Mouse (Mus musculus) heart, embryonic 16.5 days (tissue): ENCODE results near the gene Il4. TPM values are rescaled to one million over a fixed set of nuclear protein-coding genes. Genes with fewer than 3 reads are reported as not detected.

Experiments used
- ATAC-seq: fragments of 200-750 bp; cut with Nextera tagmentation; replicated peaks from 2 replicates; pipeline ENCODE4 v1.8.0; 2017; ENCODE audit warnings: moderate number of reproducible peaks; ENCODE audit not compliant: insufficient read depth, low FRiP score; ENCODE audit errors: extremely low read depth
- H3K27ac ChIP-seq: fragments of 300-500 bp; sonication (generic); 2 replicates; pipeline ENCODE4 v1.5.1; 2014; ENCODE audit warnings: mild to moderate bottlenecking, low read length, control low read depth, moderate library complexity
- H3K27me3 ChIP-seq: fragments of 300-500 bp; sonication (generic); 2 replicates; pipeline ENCODE4 v1.6.1; 2014; ENCODE audit warnings: low read length, mixed read lengths; ENCODE audit not compliant: control insufficient read depth, insufficient read depth
- H3K36me3 ChIP-seq: fragments of 300-500 bp; sonication (generic); 2 replicates; pipeline ENCODE4 v1.6.1; 2014; ENCODE audit not compliant: control insufficient read depth, insufficient read depth
- H3K4me1 ChIP-seq: fragments of 300-500 bp; sonication (generic); 2 replicates; pipeline ENCODE4 v1.6.1; 2014; ENCODE audit warnings: low read length, mixed read lengths; ENCODE audit not compliant: control insufficient read depth, insufficient read depth
- H3K4me2 ChIP-seq: fragments of 300-500 bp; sonication (generic); 2 replicates; pipeline ENCODE4 v1.6.1; 2014; ENCODE audit warnings: low read depth, mild to moderate bottlenecking, control low read depth, low read length
- H3K4me3 ChIP-seq: fragments of 300-500 bp; sonication (generic); 2 replicates; pipeline ENCODE4 v1.5.1; 2014; ENCODE audit warnings: mild to moderate bottlenecking, control low read depth, low read length
- H3K9ac ChIP-seq: fragments of 300-500 bp; sonication (generic); 2 replicates; pipeline ENCODE4 v1.6.1; 2014; ENCODE audit warnings: low read length, control low read depth
- H3K9me3 ChIP-seq: fragments of 300-500 bp; sonication (generic); replicated peaks from 2 replicates; pipeline ENCODE4 v1.6.1; 2016; ENCODE audit warnings: low read length; ENCODE audit not compliant: control insufficient read depth
- WGBS: fragments of 180-500 bp; shearing (Covaris S2); extraction: QIAGEN DNeasy Blood & Tissue Kit; methylation state at CpG from one replicate; pipeline ENCODE4 v1.1.7; 2014; 5-methylcytosine and 5-hydroxymethylcytosine counted together
- polyA plus RNA-seq: library from polyadenylated mRNA; unstranded; fragments of >200 nt; fragmentation: Nextera tagmentation; extraction: Ambion mirVana; gene quantifications from 2 replicates; pipeline ENCODE4 v1.2.1, GENCODE M21; 2015

The Il4 gene
- polyA plus RNA-seq, 1 experiment from 2014 or later, result 1.1 TPM

DNA sequence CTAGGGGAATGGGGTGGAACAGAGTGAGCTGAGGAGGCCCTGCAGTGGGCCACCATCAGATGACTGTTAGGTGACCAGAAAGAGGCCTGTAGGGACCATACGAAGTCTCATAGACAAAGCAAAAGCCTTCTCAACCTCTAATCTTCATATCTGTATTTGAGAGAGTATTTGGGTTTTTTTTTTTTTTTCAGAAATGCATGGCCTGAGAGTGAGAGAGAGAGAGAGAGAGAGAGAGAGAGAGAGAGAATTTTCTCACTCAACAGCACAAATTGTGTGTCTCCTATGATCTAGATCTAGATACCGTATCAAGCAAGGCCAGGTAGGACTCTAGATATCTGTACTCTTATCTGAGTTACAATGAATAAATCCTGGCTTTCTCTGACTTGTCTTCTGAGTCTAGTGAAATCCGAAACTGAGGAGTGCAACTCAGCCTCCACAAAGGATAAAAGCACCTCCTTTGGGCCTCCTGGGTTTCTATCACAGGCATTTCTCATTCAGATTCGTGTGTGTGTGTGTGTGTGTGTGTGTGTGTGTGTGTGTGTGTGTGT, 833 bp downstream of the Il4 start:
- Histone ChIP-seq H3K4me2 (no peak overlapping the region), H3K4me3 (no peak overlapping the region), H3K9ac (no peak overlapping the region), H3K9me3 (no peaks in the 10 kb centered on the region), H3K27ac (no peak overlapping the region), H3K4me1 (no peaks in the 10 kb centered on the region), H3K27me3 (no peaks in the 10 kb centered on the region), H3K36me3 (no peaks in the 10 kb centered on the region)
- WGBS, result 63% methylated on average over 4 of the region's 4 CpGs
- ATAC-seq, result no peak

DNA sequence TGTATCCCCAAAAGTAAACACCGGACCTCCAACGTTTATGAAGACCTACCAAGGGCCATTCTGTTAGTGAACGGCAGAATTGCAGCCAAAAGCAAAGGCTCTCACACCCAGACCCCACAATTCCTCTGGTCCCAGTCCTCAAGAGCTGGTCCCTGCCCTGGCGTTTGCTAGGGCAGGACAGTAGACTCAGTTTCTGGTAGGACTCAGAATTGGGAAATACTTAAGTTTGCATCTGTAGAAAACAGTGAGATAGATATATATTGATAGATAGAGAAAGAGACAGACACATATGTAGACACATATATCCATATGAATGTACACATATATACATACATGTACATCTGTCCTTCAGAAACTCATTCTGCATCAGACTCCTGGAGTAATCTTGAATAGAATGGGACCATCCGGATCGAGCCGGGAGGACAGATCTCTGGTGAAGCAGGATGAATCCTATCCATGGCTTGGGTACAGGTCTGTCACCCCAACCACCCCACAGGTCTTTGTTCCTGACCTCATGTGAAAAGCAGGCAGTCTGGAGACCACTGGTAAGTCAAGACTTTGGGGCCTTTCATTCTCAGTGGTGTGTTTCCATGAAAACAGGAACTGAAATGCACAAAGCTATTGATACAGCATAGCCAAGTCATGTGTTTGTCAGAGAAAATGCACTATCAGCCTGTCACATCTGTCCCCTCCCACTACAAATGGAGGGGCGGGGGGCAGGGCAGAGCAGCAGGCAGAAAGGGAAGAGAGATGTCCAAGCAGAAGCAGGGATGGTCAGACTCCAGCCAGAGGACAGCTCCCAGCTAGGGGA, 1.5 kb downstream of the Il4 start:
- Histone ChIP-seq H3K4me2 (no peak overlapping the region), H3K9me3 (no peaks in the 10 kb centered on the region), H3K27me3 (no peaks in the 10 kb centered on the region), H3K9ac (no peak overlapping the region), H3K27ac (no peak overlapping the region), H3K4me1 (no peaks in the 10 kb centered on the region), H3K36me3 (no peaks in the 10 kb centered on the region), H3K4me3 (no peak overlapping the region)
- ATAC-seq, result no peak
- 67% methylated on average over 8 of the region's 8 CpGs for WGBS

DNA sequence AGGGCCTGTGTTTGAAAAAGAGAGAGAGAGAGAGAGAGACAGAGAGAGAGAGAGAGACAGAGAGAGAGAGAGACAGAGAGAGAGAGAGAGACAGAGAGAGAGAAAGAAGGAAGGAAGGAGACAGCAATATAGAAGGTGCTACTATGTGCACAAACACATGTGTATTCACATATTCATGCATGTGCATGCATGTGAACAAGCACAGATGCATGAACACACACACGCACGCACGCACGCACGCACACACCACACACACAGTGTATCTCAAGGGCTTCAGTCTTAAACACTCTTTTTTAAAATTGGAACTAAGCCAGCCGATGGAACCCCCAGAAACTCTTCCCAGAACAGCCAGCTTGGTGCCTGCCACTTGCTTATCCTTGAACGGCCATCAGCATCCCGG, 2.9 kb downstream of the Il4 start:
- H3K4me2 ChIP-seq, result no peak overlapping the region
- ATAC-seq, result no peak
- H3K4me1 ChIP-seq, result no peaks in the 10 kb centered on the region
- H3K27ac ChIP-seq, result no peak overlapping the region
- no peak overlapping the region for H3K9ac ChIP-seq
- H3K9me3 ChIP-seq, result no peaks in the 10 kb centered on the region
- H3K4me3 ChIP-seq, result no peak overlapping the region
- no peaks in the 10 kb centered on the region for H3K36me3 ChIP-seq
- WGBS, result 88% methylated on average over 8 of the region's 8 CpGs
- no peaks in the 10 kb centered on the region for H3K27me3 ChIP-seq

DNA sequence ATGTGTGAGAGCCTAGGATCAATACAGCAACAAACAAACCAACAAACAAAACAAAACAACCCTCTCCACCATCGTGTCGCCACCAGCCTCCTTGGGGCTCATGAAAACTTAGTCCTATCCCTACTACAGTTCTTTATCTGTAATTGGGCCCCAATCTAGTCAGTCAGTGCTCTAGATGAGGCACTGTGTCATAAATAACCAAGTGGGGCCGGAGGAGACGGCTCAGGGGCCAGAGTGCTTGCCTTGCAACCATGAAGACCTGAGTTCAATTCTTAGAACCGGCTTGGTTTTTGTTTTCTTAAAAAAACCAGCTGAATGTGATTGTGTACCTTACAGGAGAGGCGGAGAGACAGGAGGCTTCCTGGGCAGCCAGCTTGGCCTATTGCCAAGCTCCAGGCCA, 3.3 kb downstream of the Il4 start:
- no peaks in the 10 kb centered on the region for H3K9me3 ChIP-seq
- H3K27me3 ChIP-seq, result no peaks in the 10 kb centered on the region
- no peaks in the 10 kb centered on the region for H3K4me1 ChIP-seq
- H3K4me2 ChIP-seq, result no peak overlapping the region
- no peak for ATAC-seq
- 57% methylated on average over 6 of the region's 6 CpGs for WGBS
- H3K27ac ChIP-seq, result no peak overlapping the region
- no peak overlapping the region for H3K4me3 ChIP-seq
- H3K36me3 ChIP-seq, result no peaks in the 10 kb centered on the region
- H3K9ac ChIP-seq, result no peak overlapping the region

DNA sequence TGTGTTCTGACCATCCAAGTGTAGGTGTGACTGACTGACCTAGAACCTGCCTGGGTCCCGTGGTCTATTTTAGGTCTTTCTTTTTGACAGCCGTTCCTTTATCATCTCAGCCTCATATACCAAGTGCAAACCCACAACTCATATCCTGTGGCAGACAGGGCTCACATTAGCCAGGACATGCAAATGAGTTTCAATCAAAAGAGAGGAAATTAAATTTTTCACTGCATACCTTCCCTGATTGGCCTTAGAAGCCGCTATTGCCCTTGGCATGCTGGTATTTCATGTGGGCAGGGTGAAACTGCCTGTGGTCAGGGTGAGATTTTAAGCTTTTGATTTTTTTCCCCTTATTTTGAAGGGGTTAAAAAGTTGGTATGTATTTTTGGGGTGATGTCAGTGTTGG, 8.8 kb downstream of the Il4 start:
- H3K27ac ChIP-seq, result no peak overlapping the region
- no peaks in the 10 kb centered on the region for H3K9me3 ChIP-seq
- WGBS, result 69% methylated on average over 3 of the region's 3 CpGs
- no peak for ATAC-seq
- H3K4me1 ChIP-seq, result peaks cover 8% of the 10 kb centered on the region; the same call in 1 of the 2 replicates
- no peaks in the 10 kb centered on the region for H3K27me3 ChIP-seq
- no peak overlapping the region for H3K4me3 ChIP-seq
- no peak overlapping the region for H3K4me2 ChIP-seq
- no peaks in the 10 kb centered on the region for H3K36me3 ChIP-seq
- H3K9ac ChIP-seq, result no peak overlapping the region

DNA sequence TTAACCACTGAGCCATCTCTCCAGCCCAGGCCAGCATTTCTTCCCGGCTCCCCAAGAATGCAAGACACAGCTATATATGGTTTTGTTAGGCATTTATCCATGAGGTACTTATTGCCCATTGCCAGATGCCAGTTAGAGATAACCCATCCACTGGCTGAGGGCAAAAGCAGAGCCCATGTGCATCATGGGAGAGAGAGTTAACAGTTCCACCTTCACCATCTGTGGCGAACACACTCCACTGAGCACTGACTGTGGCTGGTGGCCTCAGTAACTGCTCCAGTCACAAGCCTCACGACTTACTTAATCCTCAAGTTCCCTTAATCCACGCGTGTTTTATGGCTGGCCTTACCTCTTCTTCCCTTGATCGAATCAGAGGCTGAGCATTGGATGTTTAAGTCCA, 9.2 kb downstream of the Il4 start:
- Histone ChIP-seq H3K9me3 (no peaks in the 10 kb centered on the region), H3K27ac (no peak overlapping the region), H3K9ac (no peak overlapping the region), H3K4me1 (peaks cover 8% of the 10 kb centered on the region; the same call in 1 of the 2 replicates), H3K36me3 (no peaks in the 10 kb centered on the region), H3K4me2 (no peak overlapping the region), H3K27me3 (no peaks in the 10 kb centered on the region), H3K4me3 (no peak overlapping the region)
- ATAC-seq, result no peak
- 79% methylated on average over 6 of the region's 6 CpGs for WGBS

DNA sequence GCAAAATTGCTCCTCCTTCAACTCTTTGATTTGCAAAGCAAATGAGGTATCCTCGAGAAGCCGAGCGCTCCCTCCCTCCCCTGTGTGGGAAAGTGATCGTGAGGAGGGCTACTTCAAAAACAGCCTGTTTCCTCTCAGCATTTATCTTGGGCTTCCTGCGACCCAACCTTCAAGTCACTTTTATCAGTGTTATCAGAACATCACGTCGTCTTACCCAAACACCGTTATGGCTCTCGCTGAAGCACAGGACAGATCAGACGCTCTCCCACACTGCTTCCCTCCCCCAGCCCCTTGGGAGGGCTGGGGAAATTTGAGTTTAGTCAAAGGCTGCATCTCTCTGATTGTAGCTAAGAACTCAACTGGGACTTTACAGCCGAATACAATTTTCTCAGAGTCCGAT, 12.9 kb downstream of the Il4 start:
- no peak overlapping the region for H3K9ac ChIP-seq
- H3K4me3 ChIP-seq, result no peak overlapping the region
- no peak overlapping the region for H3K27ac ChIP-seq
- H3K27me3 ChIP-seq, result no peaks in the 10 kb centered on the region
- peaks cover 6% of the 10 kb centered on the region; the same call in 1 of the 2 replicates for H3K36me3 ChIP-seq
- ATAC-seq, result no peak
- 9% methylated on average over 12 of the region's 12 CpGs for WGBS
- H3K4me1 ChIP-seq, result peaks cover 8% of the 10 kb centered on the region; the same call in 1 of the 2 replicates
- H3K4me2 ChIP-seq, result peak overlapping the region; percentile 43
- H3K9me3 ChIP-seq, result no peaks in the 10 kb centered on the region

DNA sequence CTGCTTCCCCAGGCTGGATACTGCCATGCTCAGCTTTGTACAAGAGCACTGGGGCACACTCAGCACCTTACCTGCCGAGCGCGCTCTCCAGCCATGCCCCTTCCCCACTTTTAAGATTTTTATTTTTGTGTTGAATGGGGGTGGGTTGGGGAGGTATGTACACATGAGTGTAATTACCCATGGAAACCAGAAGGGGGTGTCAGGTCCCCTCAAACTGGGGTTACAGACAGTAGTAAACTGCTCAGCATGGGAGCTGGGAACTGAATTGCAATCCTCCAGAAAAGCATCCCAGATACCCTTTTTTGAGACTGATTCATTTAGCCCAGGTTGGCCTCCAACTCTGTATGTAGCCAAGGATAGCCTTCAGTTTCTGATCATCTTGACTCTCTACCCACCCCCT, 13.5 kb downstream of the Il4 start:
- Histone ChIP-seq H3K4me3 (no peak overlapping the region), H3K9me3 (no peaks in the 10 kb centered on the region), H3K27ac (no peak overlapping the region), H3K4me1 (peaks cover 8% of the 10 kb centered on the region; the same call in 1 of the 2 replicates), H3K4me2 (no peak overlapping the region), H3K27me3 (no peaks in the 10 kb centered on the region), H3K36me3 (peaks cover 7% of the 10 kb centered on the region; the same call in 1 of the 2 replicates), H3K9ac (no peak overlapping the region)
- ATAC-seq, result no peak
- WGBS, result 94% methylated on average over 3 of the region's 3 CpGs

DNA sequence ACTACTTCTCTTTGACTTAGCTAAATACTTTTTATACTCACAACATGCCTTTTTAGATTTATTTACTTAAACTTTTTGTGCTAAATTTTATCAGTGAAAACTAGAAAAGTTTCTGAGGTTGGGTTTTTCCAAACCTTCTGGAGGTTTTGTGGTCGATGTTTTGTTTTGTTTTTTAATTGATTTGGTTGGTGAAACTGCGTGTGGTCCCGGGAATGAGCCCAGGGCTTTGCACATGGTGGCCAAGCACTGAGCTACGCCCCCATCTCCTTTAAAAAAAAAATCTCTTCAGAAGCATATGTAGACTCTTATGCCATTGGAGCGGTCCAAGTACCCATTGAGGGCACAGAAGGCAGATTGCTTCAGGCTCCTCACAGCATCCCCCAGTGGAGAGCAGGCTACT, 27.4 kb downstream of the Il4 start:
- no peaks in the 10 kb centered on the region for H3K4me1 ChIP-seq
- no peak overlapping the region for H3K4me3 ChIP-seq
- H3K4me2 ChIP-seq, result no peak overlapping the region
- no peaks in the 10 kb centered on the region for H3K9me3 ChIP-seq
- no peak for ATAC-seq
- H3K27ac ChIP-seq, result no peak overlapping the region
- H3K27me3 ChIP-seq, result no peaks in the 10 kb centered on the region
- WGBS, result 92% methylated on average over 5 of the region's 5 CpGs
- peaks cover 22% of the 10 kb centered on the region for H3K36me3 ChIP-seq
- no peak overlapping the region for H3K9ac ChIP-seq
